Mouse (Mus musculus) CH12.LX (cell line): ENCODE data around the gene Dydc2. TPM values are rescaled to one million over a fixed set of nuclear protein-coding genes. Genes with fewer than 3 reads are reported as not detected.

Experiments
- DNase-seq: peaks from one replicate; pipeline ENCODE4 v3.0.0-alpha.2; 2013; ENCODE audit errors: extremely low read depth
- H3K27ac ChIP-seq: 2 replicates; pipeline ENCODE4 v1.5.1; 2012; ENCODE audit warnings: low read depth, mild to moderate bottlenecking, control low read depth, moderate library complexity; ENCODE audit not compliant: insufficient read depth
- H3K27me3 ChIP-seq: replicated peaks from 2 replicates; pipeline ENCODE3; 2012; ENCODE audit warnings: inconsistent platforms
- H3K36me3 ChIP-seq, 2 experiments: replicated peaks in 1 of 2; 2 replicates each; pipeline versions ENCODE3 to v1.6.1; 2012; ENCODE audit warnings: inconsistent platforms in 1 of 2, low read length in 1 of 2, mild to moderate bottlenecking in 1 of 2, mixed read lengths in 1 of 2, moderate library complexity in 1 of 2; ENCODE audit not compliant: control insufficient read depth in 1 of 2, insufficient read depth in 1 of 2
- H3K4me1 ChIP-seq, 2 experiments: 2 replicates each; pipeline ENCODE4 v1.6.1; 2012; ENCODE audit warnings: inconsistent platforms in 1 of 2, moderate library complexity in 1 of 2; ENCODE audit not compliant: insufficient read depth in 2 of 2, control insufficient read depth in 1 of 2
- H3K4me2 ChIP-seq: 2 replicates; pipeline ENCODE4 v1.6.1; 2012; ENCODE audit warnings: low read depth, mild to moderate bottlenecking, control low read depth; ENCODE audit not compliant: poor library complexity, insufficient read depth, severe bottlenecking
- H3K4me3 ChIP-seq, 3 experiments: fragments of 150-350 bp in 1 of 3; sonication (generic) in 1 of 3; replicated peaks in 1 of 3; 2 replicates each; pipeline versions ENCODE3 to v1.5.1; 2011 to 2012; ENCODE audit warnings: low read depth in 2 of 3, low read length in 2 of 3, mild to moderate bottlenecking in 2 of 3, moderate library complexity in 2 of 3, control low read depth in 1 of 3, improper control_type of control experiment in 1 of 3, inconsistent platforms in 1 of 3, mixed read lengths in 1 of 3; ENCODE audit not compliant: poor library complexity in 1 of 3
- H3K79me2 ChIP-seq: replicated peaks from 2 replicates; pipeline ENCODE4 v1.6.1; 2012; ENCODE audit warnings: mild to moderate bottlenecking, moderate library complexity; ENCODE audit not compliant: control insufficient read depth, poor library complexity, insufficient read depth, severe bottlenecking; ENCODE audit errors: extremely low read depth
- H3K9ac ChIP-seq: 2 replicates; pipeline ENCODE4 v1.6.1; 2012; ENCODE audit warnings: low read depth, mild to moderate bottlenecking, control low read depth, moderate library complexity; ENCODE audit not compliant: insufficient read depth
- H3K9me3 ChIP-seq: replicated peaks from 2 replicates; pipeline ENCODE3; 2012; ENCODE audit warnings: low read length, inconsistent platforms, mixed read lengths
- BHLHE40 ChIP-seq: IDR thresholded peaks from 2 replicates; pipeline ENCODE4 v1.6.1; 2011; ENCODE audit warnings: mild to moderate bottlenecking, low read depth, low read length, improper control_type of control experiment
- CHD2 ChIP-seq: IDR thresholded peaks from 2 replicates; pipeline ENCODE4 v1.6.1; 2011; ENCODE audit warnings: low read length, improper control_type of control experiment
- ELF1 ChIP-seq: IDR thresholded peaks from 2 replicates; pipeline ENCODE4 v1.6.1; 2014; ENCODE audit warnings: low read depth, mild to moderate bottlenecking, inconsistent platforms, low read length, improper control_type of control experiment
- EP300 ChIP-seq: IDR thresholded peaks from 2 replicates; pipeline ENCODE4 v1.6.1; 2011; ENCODE audit warnings: low read length, improper control_type of control experiment
- ETS1 ChIP-seq: conservative IDR thresholded peaks from 2 replicates; pipeline ENCODE4 v1.6.1; 2012; ENCODE audit warnings: low read depth, mild to moderate bottlenecking, inconsistent platforms, low read length, improper control_type of control experiment, moderate library complexity
- HCFC1 ChIP-seq: IDR thresholded peaks from 2 replicates; pipeline ENCODE4 v1.6.1; 2012; ENCODE audit warnings: low read depth, mild to moderate bottlenecking, inconsistent platforms, low read length, improper control_type of control experiment
- MAFK ChIP-seq: IDR thresholded peaks from 2 replicates; pipeline ENCODE4 v1.6.1; 2011; ENCODE audit warnings: low read length, improper control_type of control experiment; ENCODE audit not compliant: insufficient replicate concordance
- MAX ChIP-seq: IDR thresholded peaks from 2 replicates; pipeline ENCODE4 v1.6.1; 2011; ENCODE audit warnings: low read length, improper control_type of control experiment
- MAZ ChIP-seq: IDR thresholded peaks from 2 replicates; pipeline ENCODE4 v1.6.1; 2012; ENCODE audit warnings: low read depth, mild to moderate bottlenecking, inconsistent platforms, low read length, improper control_type of control experiment, moderate library complexity
- POLR2A ChIP-seq: IDR thresholded peaks from 2 replicates; pipeline ENCODE4 v1.6.1; 2011; ENCODE audit warnings: low read depth, mild to moderate bottlenecking, improper control_type of control experiment, low read length
- RAD21 ChIP-seq: IDR thresholded peaks from 2 replicates; pipeline ENCODE4 v1.6.1; 2011; ENCODE audit warnings: low read depth, mild to moderate bottlenecking, low read length, improper control_type of control experiment, moderate library complexity
- RCOR1 ChIP-seq: conservative IDR thresholded peaks from 2 replicates; pipeline ENCODE4 v1.6.1; 2012; ENCODE audit warnings: low read depth, mild to moderate bottlenecking, inconsistent platforms, low read length, improper control_type of control experiment
- SIN3A ChIP-seq: IDR thresholded peaks from 2 replicates; pipeline ENCODE4 v1.6.1; 2012; ENCODE audit warnings: low read length, improper control_type of control experiment, inconsistent platforms
- SMC3 ChIP-seq: IDR thresholded peaks from 2 replicates; pipeline ENCODE4 v1.6.1; 2011; ENCODE audit warnings: low read depth, low read length, improper control_type of control experiment
- USF1 ChIP-seq: IDR thresholded peaks from 2 replicates; pipeline ENCODE4 v1.6.1; 2014; ENCODE audit warnings: low read depth, mild to moderate bottlenecking, inconsistent platforms, low read length, improper control_type of control experiment
- USF2 ChIP-seq: conservative IDR thresholded peaks from 2 replicates; pipeline ENCODE4 v1.6.1; 2011; ENCODE audit warnings: low read depth, low read length, improper control_type of control experiment
- ZC3H11A ChIP-seq: IDR thresholded peaks from 2 replicates; pipeline ENCODE4 v1.6.1; 2012; ENCODE audit warnings: low read depth, mild to moderate bottlenecking, inconsistent platforms, low read length, improper control_type of control experiment
- dilution Hi-C: fragments of 300-500 bp; cut with MboI; formaldehyde crosslinking; loops from 2 replicates; pipeline ENCODE4 v1.14.3; 2020; ENCODE audit warnings: low sequenced_read_pairs; ENCODE audit not compliant: extremely low pct_unique_long_range_greater_than_20kb, extremely low pct_ligation_motif_present
- in situ Hi-C: fragments of 300-500 bp; cut with MboI; formaldehyde crosslinking; loops from 3 replicates; pipeline ENCODE4 v1.14.3; 2019; ENCODE audit warnings: low sequenced_read_pairs, low pct_ligation_motif_present, low pct_unique_long_range_greater_than_20kb, mixed read lengths
- polyA plus RNA-seq: library from polyadenylated mRNA; unstranded; fragments of >175 nt; gene quantifications from 2 replicates; pipeline ENCODE4 v1.2.1, GENCODE M21; 2012; ENCODE audit warnings: low read depth; ENCODE audit not compliant: insufficient read length
- total RNA-seq, 2 experiments: library from RNA; depleted of rRNA; stranded (reverse); fragments of 300-350 nt in 1 of 2; fragments of >200 nt in 1 of 2; gene quantifications; 2 replicates each; pipeline ENCODE4 v1.2.3; 2012 to 2014

Gene Dydc2
- total and polyA plus RNA-seq, 3 experiments = 0.67 TPM; not detected in 2

DNA sequence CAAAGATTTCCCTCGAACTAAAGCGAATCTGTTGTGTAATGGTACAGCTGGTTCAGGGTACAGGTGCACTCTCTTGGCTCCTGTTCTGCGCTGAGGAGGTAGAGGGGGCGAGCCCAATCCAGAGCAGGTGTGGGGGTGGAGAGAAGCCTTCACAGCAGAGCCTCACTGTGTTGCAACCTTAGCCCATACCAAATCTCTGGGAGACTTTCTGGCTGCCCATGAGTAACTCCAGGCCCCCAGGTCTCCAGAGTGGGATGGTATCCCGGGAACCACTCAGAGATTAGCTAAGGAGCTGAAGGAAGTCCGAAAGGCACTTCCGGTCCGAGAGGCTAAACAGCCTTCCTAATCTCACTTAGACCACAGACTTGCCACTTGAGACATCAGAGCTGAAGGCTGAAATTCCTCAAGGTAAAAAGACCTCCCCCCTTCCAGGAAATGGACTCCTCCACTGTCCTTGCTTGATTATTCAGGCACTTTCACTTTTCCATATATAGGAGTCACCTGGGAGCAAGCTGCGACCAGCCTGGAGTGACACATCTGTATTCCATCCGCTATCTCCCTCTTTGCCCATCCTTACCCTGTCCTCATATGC lies 35.9 kb upstream of the Dydc2 start, which contains the start of gene Mat1a:
Gene Mat1a, plus strand, starts transcription at position 183 of the 592 bp plus-strand sequence.
- H3K4me1 ChIP-seq = no peaks in the 10 kb centered on the region
- DNase-seq = no peak
- H3K79me2 ChIP-seq = no peaks in the 10 kb centered on the region
- H3K9me3 ChIP-seq = no peaks in the 10 kb centered on the region
- no peaks in the 10 kb centered on the region for H3K36me3 ChIP-seq
- dilution Hi-C loops = no loop called here
- no peaks in the 10 kb centered on the region for H3K27me3 ChIP-seq
- H3K9ac ChIP-seq = no peak within 1 kb of the TSS
- no peak within 1 kb of the TSS for H3K27ac ChIP-seq
- no peak within 1 kb of the TSS for H3K4me2 ChIP-seq
- no peak within 1 kb of the TSS for H3K4me3 ChIP-seq
- TF ChIP-seq RCOR1 = no peak
- TF ChIP-seq MAX = no peak
- TF ChIP-seq USF2 = no peak
- TF ChIP-seq RAD21 = no peak
- no peak for TF ChIP-seq ELF1
- no peak for TF ChIP-seq MAFK
- TF ChIP-seq HCFC1 = no peak
- TF ChIP-seq EP300 = no peak
- TF ChIP-seq BHLHE40 = no peak
- TF ChIP-seq SMC3 = no peak
- no peak for TF ChIP-seq SIN3A
- in situ Hi-C loops = no loop called here

DNA sequence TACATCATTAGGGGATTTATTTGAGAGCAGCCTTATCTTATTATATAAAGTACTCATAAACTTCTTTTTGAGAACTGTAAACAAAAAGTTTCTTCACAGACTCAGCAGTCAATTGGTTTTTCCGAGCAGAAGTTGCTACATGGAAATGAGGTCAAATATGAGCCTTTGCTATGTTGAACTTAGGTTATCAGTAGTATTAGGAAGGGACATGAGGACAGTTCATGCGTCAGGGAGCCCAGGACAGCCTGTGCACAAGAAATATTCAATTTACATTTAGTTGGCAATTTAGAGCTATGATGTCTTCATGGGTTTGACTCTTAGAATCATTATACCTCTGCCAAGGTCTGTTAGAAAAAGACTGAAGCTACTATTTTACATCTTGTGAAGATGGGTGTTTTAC lies 33.3 kb upstream of the Dydc2 start:
- no peak for TF ChIP-seq EP300
- TF ChIP-seq USF1 = no peak
- no peak for TF ChIP-seq RAD21
- no peak for TF ChIP-seq ZC3H11A
- no peak for TF ChIP-seq CHD2
- no peak for TF ChIP-seq USF2
- no peak for TF ChIP-seq ETS1
- no peak for TF ChIP-seq POLR2A
- TF ChIP-seq BHLHE40 = no peak
- TF ChIP-seq SIN3A = no peak
- no peak for TF ChIP-seq MAZ
- TF ChIP-seq, all 38 proteins: peak for 0
- H3K79me2 ChIP-seq = no peaks in the 10 kb centered on the region
- H3K9me3 ChIP-seq = no peaks in the 10 kb centered on the region
- H3K4me3 ChIP-seq = no peak overlapping the region
- no peaks in the 10 kb centered on the region for H3K27me3 ChIP-seq
- no peak overlapping the region for H3K27ac ChIP-seq
- in situ Hi-C loops = no loop called here
- no peak overlapping the region for H3K4me2 ChIP-seq
- DNase-seq = no peak
- dilution Hi-C loops = no loop called here
- H3K36me3 ChIP-seq = no peaks in the 10 kb centered on the region
- no peak overlapping the region for H3K9ac ChIP-seq
- no peaks in the 10 kb centered on the region for H3K4me1 ChIP-seq
